Mouse (Mus musculus): ENCODE measurements around the gene Fbxw21. TPM values are rescaled to one million over a fixed set of nuclear protein-coding genes. Genes with fewer than 3 reads are reported as not detected.

Fbxw21 gene
- total RNA-seq, 1 experiment from 2014 or later = not detected

GRCm38 (mm10) chr9:109095137-109095982, 66.5 kb downstream of the Fbxw21 start, which contains the start of gene Plxnb1:
Plxnb1 (plus strand) TSS chr9:109095389.
- ATAC-seq (replicated peaks; ENCODE audit: insufficient number of reproducible peaks, low FRiP score, low TSS enrichment, poor library complexity, severe bottlenecking) = no peak

- no peak for ATAC-seq (replicated peaks; ENCODE audit: insufficient number of reproducible peaks, low FRiP score, low TSS enrichment, poor library complexity, severe bottlenecking)
Observed at GRCm38 (mm10) chr9:109094553-109095136, 67.2 kb downstream of the Fbxw21 start.

- ATAC-seq (replicated peaks; ENCODE audit: insufficient number of reproducible peaks, low FRiP score, low TSS enrichment, poor library complexity, severe bottlenecking) = no peak
Observed at GRCm38 (mm10) chr9:109093786-109094552, 67.9 kb downstream of the Fbxw21 start.

- ATAC-seq (replicated peaks; ENCODE audit: insufficient number of reproducible peaks, low FRiP score, low TSS enrichment, poor library complexity, severe bottlenecking) = no peak
Observed at GRCm38 (mm10) chr9:109092799-109093198, 69.0 kb downstream of the Fbxw21 start.

GRCm38 (mm10) chr9:109091802-109092201, 70.0 kb downstream of the Fbxw21 start:
- ATAC-seq (replicated peaks; ENCODE audit: insufficient number of reproducible peaks, low FRiP score, low TSS enrichment, poor library complexity, severe bottlenecking) = no peak

GRCm38 (mm10) chr9:109090446-109090845, 71.4 kb downstream of the Fbxw21 start:
- ATAC-seq (replicated peaks; ENCODE audit: insufficient number of reproducible peaks, low FRiP score, low TSS enrichment, poor library complexity, severe bottlenecking) = no peak

Other genes starting within 250 kb of the Fbxw21 start
- gene Tmem89, start 247.4 kb downstream of the Fbxw21 start, total RNA-seq (2017) = not detected in 3 replicates
- 130 to 173 TPM (median 135 TPM) in 3 replicates for gene Uqcrc1, start 225.4 kb downstream of the Fbxw21 start, total RNA-seq (2017)
- 0.19 to 1.2 TPM (median 0.43 TPM) in 3 replicates for gene Col7a1, start 208.5 kb downstream of the Fbxw21 start, total RNA-seq (2017)
- gene Ucn2, start 176.0 kb downstream of the Fbxw21 start, total RNA-seq (2017) = not detected in 3 replicates
- 48.6 to 70.1 TPM (median 67.8 TPM) in 3 replicates for gene Pfkfb4, start 170.3 kb downstream of the Fbxw21 start, total RNA-seq (2017)
- gene Shisa5, start 123.5 kb downstream of the Fbxw21 start, total RNA-seq (2017) = 523 to 1,277 TPM (median 526 TPM) in 3 replicates
- gene Trex1, start 102.3 kb downstream of the Fbxw21 start, total RNA-seq (2017) = 47.4 to 94.7 TPM (median 64.7 TPM) in 3 replicates
- 11.1 to 17.6 TPM (median 15.7 TPM) in 3 replicates for gene Atrip, start 87.9 kb downstream of the Fbxw21 start, total RNA-seq (2017)
- gene Ccdc51, start 79.5 kb downstream of the Fbxw21 start, total RNA-seq (2017) = 3.6 to 10.0 TPM (median 9.5 TPM) in 3 replicates
- gene Tma7, start 79.5 kb downstream of the Fbxw21 start, total RNA-seq (2017) = 155 to 237 TPM (median 205 TPM) in 3 replicates
- 0.32 to 5.5 TPM (median 0.78 TPM) in 3 replicates for gene Plxnb1, start 66.7 kb downstream of the Fbxw21 start, total RNA-seq (2017)
- 0.39 to 1.5 TPM (median 0.57 TPM) in 3 replicates for gene Fbxw13, start 33.9 kb upstream of the Fbxw21 start, total RNA-seq (2017)
- gene Fbxw20, start 72.7 kb upstream of the Fbxw21 start, total RNA-seq (2017) = not detected in 3 replicates
- not detected in 3 replicates for gene Fbxw14, start 125.6 kb upstream of the Fbxw21 start, total RNA-seq (2017)
- gene Fbxw28, start 177.6 kb upstream of the Fbxw21 start, total RNA-seq (2017) = not detected in 3 replicates
- not detected in 3 replicates for gene Fbxw22, start 242.3 kb upstream of the Fbxw21 start, total RNA-seq (2017)

Data from monocyte, adult 5-6 weeks (primary cell).